Mouse (Mus musculus): ENCODE results near the gene Cbx1. TPM values are rescaled to one million over a fixed set of nuclear protein-coding genes. Genes with fewer than 3 reads are reported as not detected.

Gene Cbx1
- polyA plus RNA-seq, 1 experiment from 2014 or later = 150 TPM

GRCm38 (mm10) chr11:96757421-96757820, 31.5 kb upstream of the Cbx1 start:
- ATAC-seq (replicated peaks; ENCODE audit: low FRiP score) (no peak), DNase-seq (ENCODE audit: low spot score) (no peak)
- 61% methylated on average over 4 of the region's 4 CpGs for WGBS
- Histone ChIP-seq H3K9me3 (ENCODE audit: control insufficient read depth, low read length) (no peaks in the 10 kb centered on the region), H3K4me1 (replicated peaks; ENCODE audit: control insufficient read depth, insufficient read depth, low read length) (no peaks in the 10 kb centered on the region), H3K27me3 (ENCODE audit: control insufficient read depth, insufficient read depth, low read length) (no peaks in the 10 kb centered on the region), H3K9ac (ENCODE audit: low read length) (no peak overlapping the region), H3K27ac (ENCODE audit: low read depth, low read length) (no peak overlapping the region), H3K4me2 (ENCODE audit: low read depth, low read length, severe bottlenecking) (no peak overlapping the region), H3K36me3 (ENCODE audit: control insufficient read depth, insufficient read depth, low read length) (no peaks in the 10 kb centered on the region), H3K4me3 (ENCODE audit: low read depth, low read length) (no peak overlapping the region)

- no peaks in the 10 kb centered on the region for H3K9me3 ChIP-seq (ENCODE audit: control insufficient read depth, low read length)
- ATAC-seq (replicated peaks; ENCODE audit: low FRiP score) = no peak
- 78% methylated on average over 5 of the region's 5 CpGs for WGBS
- H3K27ac ChIP-seq (ENCODE audit: low read depth, low read length) = no peak overlapping the region
- H3K4me2 ChIP-seq (ENCODE audit: low read depth, low read length, severe bottlenecking) = no peak overlapping the region
- H3K9ac ChIP-seq (ENCODE audit: low read length) = no peak overlapping the region
- no peaks in the 10 kb centered on the region for H3K27me3 ChIP-seq (ENCODE audit: control insufficient read depth, insufficient read depth, low read length)
- no peak overlapping the region for H3K4me3 ChIP-seq (ENCODE audit: low read depth, low read length)
- no peaks in the 10 kb centered on the region for H3K36me3 ChIP-seq (ENCODE audit: control insufficient read depth, insufficient read depth, low read length)
- DNase-seq (ENCODE audit: low spot score) = no peak
- H3K4me1 ChIP-seq (replicated peaks; ENCODE audit: control insufficient read depth, insufficient read depth, low read length) = no peaks in the 10 kb centered on the region
Observed at GRCm38 (mm10) chr11:96758402-96758801, 30.5 kb upstream of the Cbx1 start.

- Histone ChIP-seq H3K27ac (ENCODE audit: low read depth, low read length) (no peak overlapping the region), H3K36me3 (ENCODE audit: control insufficient read depth, insufficient read depth, low read length) (no peaks in the 10 kb centered on the region), H3K9ac (ENCODE audit: low read length) (no peak overlapping the region), H3K4me3 (ENCODE audit: low read depth, low read length) (no peak overlapping the region), H3K9me3 (ENCODE audit: control insufficient read depth, low read length) (no peaks in the 10 kb centered on the region), H3K27me3 (ENCODE audit: control insufficient read depth, insufficient read depth, low read length) (no peaks in the 10 kb centered on the region), H3K4me1 (replicated peaks; ENCODE audit: control insufficient read depth, insufficient read depth, low read length) (peaks cover 4% of the 10 kb centered on the region; the same call in 1 of the 2 replicates), H3K4me2 (ENCODE audit: low read depth, low read length, severe bottlenecking) (no peak overlapping the region)
- DNase-seq (ENCODE audit: low spot score) = no peak
- 36% methylated on average over 3 of the region's 3 CpGs for WGBS
- no peak for ATAC-seq (replicated peaks; ENCODE audit: low FRiP score)
Observed at GRCm38 (mm10) chr11:96760042-96760441, 28.9 kb upstream of the Cbx1 start.

GRCm38 (mm10) chr11:96761984-96762383, 26.9 kb upstream of the Cbx1 start:
- no peaks in the 10 kb centered on the region for H3K9me3 ChIP-seq (ENCODE audit: control insufficient read depth, low read length)
- 84% methylated on average over 7 of the region's 7 CpGs for WGBS
- H3K27me3 ChIP-seq (ENCODE audit: control insufficient read depth, insufficient read depth, low read length) = no peaks in the 10 kb centered on the region
- H3K36me3 ChIP-seq (ENCODE audit: control insufficient read depth, insufficient read depth, low read length) = no peaks in the 10 kb centered on the region
- H3K4me2 ChIP-seq (ENCODE audit: low read depth, low read length, severe bottlenecking) = no peak overlapping the region
- H3K4me3 ChIP-seq (ENCODE audit: low read depth, low read length) = no peak overlapping the region
- DNase-seq (ENCODE audit: low spot score) (no peak), ATAC-seq (replicated peaks; ENCODE audit: low FRiP score) (no peak)
- H3K27ac ChIP-seq (ENCODE audit: low read depth, low read length) = no peak overlapping the region
- peaks cover 12% of the 10 kb centered on the region; the same call in 1 of the 2 replicates for H3K4me1 ChIP-seq (replicated peaks; ENCODE audit: control insufficient read depth, insufficient read depth, low read length)
- no peak overlapping the region for H3K9ac ChIP-seq (ENCODE audit: low read length)

- H3K27ac ChIP-seq (ENCODE audit: low read depth, low read length) = no peak overlapping the region
- WGBS = 86% methylated on average over 15 of the region's 15 CpGs
- DNase-seq (ENCODE audit: low spot score) = no peak
Observed at GRCm38 (mm10) chr11:96762742-96763470, 26.0 kb upstream of the Cbx1 start.

GRCm38 (mm10) chr11:96764511-96765350, 24.2 kb upstream of the Cbx1 start:
- no peak overlapping the region for H3K4me2 ChIP-seq (ENCODE audit: low read depth, low read length, severe bottlenecking)
- no peak for ATAC-seq (replicated peaks; ENCODE audit: low FRiP score)
- no peak overlapping the region; the same call in 1 of the 2 replicates for H3K27ac ChIP-seq (ENCODE audit: low read depth, low read length)
- no peak overlapping the region for H3K4me3 ChIP-seq (ENCODE audit: low read depth, low read length)
- no peaks in the 10 kb centered on the region for H3K9me3 ChIP-seq (ENCODE audit: control insufficient read depth, low read length)
- no peaks in the 10 kb centered on the region for H3K36me3 ChIP-seq (ENCODE audit: control insufficient read depth, insufficient read depth, low read length)
- H3K27me3 ChIP-seq (ENCODE audit: control insufficient read depth, insufficient read depth, low read length) = no peaks in the 10 kb centered on the region
- peaks cover 23% of the 10 kb centered on the region; the same call in 1 of the 2 replicates for H3K4me1 ChIP-seq (replicated peaks; ENCODE audit: control insufficient read depth, insufficient read depth, low read length)
- WGBS = 37% methylated on average over 13 of the region's 13 CpGs
- DNase-seq (ENCODE audit: low spot score) = no peak
- H3K9ac ChIP-seq (ENCODE audit: low read length) = peak overlapping the region; percentile 27; the same call in 1 of the 2 replicates

More at GRCm38 (mm10) chr11:96762742-96763470, 26.0 kb upstream of the Cbx1 start:
- Histone ChIP-seq H3K4me1 (replicated peaks; ENCODE audit: control insufficient read depth, insufficient read depth, low read length) (peaks cover 21% of the 10 kb centered on the region; the same call in 1 of the 2 replicates), H3K9ac (ENCODE audit: low read length) (no peak overlapping the region), H3K27me3 (ENCODE audit: control insufficient read depth, insufficient read depth, low read length) (no peaks in the 10 kb centered on the region), H3K4me3 (ENCODE audit: low read depth, low read length) (no peak overlapping the region), H3K4me2 (ENCODE audit: low read depth, low read length, severe bottlenecking) (no peak overlapping the region), H3K36me3 (ENCODE audit: control insufficient read depth, insufficient read depth, low read length) (no peaks in the 10 kb centered on the region), H3K9me3 (ENCODE audit: control insufficient read depth, low read length) (no peaks in the 10 kb centered on the region)
- ATAC-seq (replicated peaks; ENCODE audit: low FRiP score) = no peak

GRCm38 (mm10) chr11:96765645-96766044, 23.3 kb upstream of the Cbx1 start:
- no peak for ATAC-seq (replicated peaks; ENCODE audit: low FRiP score)
- H3K9me3 ChIP-seq (ENCODE audit: control insufficient read depth, low read length) = no peaks in the 10 kb centered on the region
- H3K9ac ChIP-seq (ENCODE audit: low read length) = no peak overlapping the region
- H3K27ac ChIP-seq (ENCODE audit: low read depth, low read length) = 0 out of 2 replicates have a peak overlapping the region, but pooled peaks have one; percentile 12
- WGBS = 82% methylated on average over 7 of the region's 7 CpGs
- no peak overlapping the region for H3K4me3 ChIP-seq (ENCODE audit: low read depth, low read length)
- no peaks in the 10 kb centered on the region for H3K27me3 ChIP-seq (ENCODE audit: control insufficient read depth, insufficient read depth, low read length)
- H3K4me2 ChIP-seq (ENCODE audit: low read depth, low read length, severe bottlenecking) = no peak overlapping the region
- DNase-seq (ENCODE audit: low spot score) = no peak
- H3K36me3 ChIP-seq (ENCODE audit: control insufficient read depth, insufficient read depth, low read length) = peaks cover 5% of the 10 kb centered on the region; the same call in 1 of the 2 replicates
- peaks cover 23% of the 10 kb centered on the region; the same call in 1 of the 2 replicates for H3K4me1 ChIP-seq (replicated peaks; ENCODE audit: control insufficient read depth, insufficient read depth, low read length)

- no peaks in the 10 kb centered on the region for H3K9me3 ChIP-seq (ENCODE audit: control insufficient read depth, low read length)
- no peak overlapping the region for H3K4me3 ChIP-seq (ENCODE audit: low read depth, low read length)
- H3K9ac ChIP-seq (ENCODE audit: low read length) = no peak overlapping the region
- 78% methylated on average over 12 of the region's 12 CpGs for WGBS
- H3K4me1 ChIP-seq (replicated peaks; ENCODE audit: control insufficient read depth, insufficient read depth, low read length) = peaks cover 23% of the 10 kb centered on the region; the same call in 1 of the 2 replicates
- no peak for DNase-seq (ENCODE audit: low spot score)
- no peak overlapping the region for H3K4me2 ChIP-seq (ENCODE audit: low read depth, low read length, severe bottlenecking)
- no peak for ATAC-seq (replicated peaks; ENCODE audit: low FRiP score)
- H3K27me3 ChIP-seq (ENCODE audit: control insufficient read depth, insufficient read depth, low read length) = no peaks in the 10 kb centered on the region
- H3K36me3 ChIP-seq (ENCODE audit: control insufficient read depth, insufficient read depth, low read length) = peaks cover 5% of the 10 kb centered on the region; the same call in 1 of the 2 replicates
- H3K27ac ChIP-seq (ENCODE audit: low read depth, low read length) = peak overlapping the region; percentile 81
Observed at GRCm38 (mm10) chr11:96766555-96766954, 22.4 kb upstream of the Cbx1 start.
